Mouse (Mus musculus): ENCODE results near the gene Polr2a. TPM values are rescaled to one million over a fixed set of nuclear protein-coding genes. Genes with fewer than 3 reads are reported as not detected.
"Not testable (repeated sequence)": the region's sequence is repeated elsewhere in the genome, so short reads cannot be mapped to it uniquely, and the experiment has no call there.

Polr2a gene
- polyA plus RNA-seq, 1 experiment from 2014 or later = 20.6 TPM

DNA sequence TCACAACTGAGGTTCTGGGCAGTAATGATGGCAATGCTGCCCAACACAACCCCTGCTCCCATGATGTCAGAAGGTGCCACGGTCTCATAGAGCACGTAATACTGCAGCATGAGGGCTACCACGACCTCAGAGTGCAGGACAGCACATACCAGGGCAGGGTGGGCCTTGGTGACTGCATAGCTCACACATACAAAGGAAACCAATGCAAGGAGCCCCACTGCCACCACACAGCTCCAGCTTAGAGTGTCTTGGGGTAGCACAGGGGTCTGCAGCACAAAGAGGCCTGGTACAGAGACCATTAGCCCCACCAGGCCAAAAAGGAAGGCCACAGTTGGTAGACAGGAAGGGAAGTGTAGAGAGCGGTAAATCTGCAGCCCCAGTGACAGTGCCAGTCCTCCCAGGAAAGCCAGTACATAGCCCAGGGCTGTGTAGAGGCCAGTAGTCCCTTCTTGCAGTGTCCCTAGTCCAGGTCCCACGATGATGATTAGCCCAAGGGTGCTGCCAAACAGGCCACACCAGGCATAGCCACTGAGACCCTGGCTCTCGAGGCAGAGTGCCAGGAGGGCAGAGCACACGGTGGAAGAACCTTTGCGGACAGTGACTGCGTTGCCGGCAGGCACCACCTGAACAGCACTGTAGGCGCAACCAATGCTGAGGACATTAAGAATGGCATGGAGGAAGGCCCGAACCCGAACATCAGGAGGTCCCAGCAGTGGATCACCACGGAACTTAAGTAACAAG lies 1.9 kb upstream of the Polr2a start:
- H3K4me3 ChIP-seq (replicated peaks; ENCODE audit: low read length) = peak overlapping the region; percentile 77; the same call in 1 of the 2 replicates
- peak overlapping the region; percentile 81 for H3K9ac ChIP-seq (ENCODE audit: low read length)
- peak overlapping the region; percentile 92 for H3K27ac ChIP-seq (ENCODE audit: low read length)
- no peaks in the 10 kb centered on the region for H3K36me3 ChIP-seq (ENCODE audit: control insufficient read depth, insufficient read depth, low read length)
- H3K4me1 ChIP-seq (ENCODE audit: control insufficient read depth, insufficient read depth, low read length) = peaks cover 32% of the 10 kb centered on the region
- no peak for ATAC-seq (ENCODE audit: insufficient read depth, low FRiP score)
- H3K9me3 ChIP-seq (replicated peaks; ENCODE audit: control insufficient read depth, low read length) = no peaks in the 10 kb centered on the region
- no peaks in the 10 kb centered on the region for H3K27me3 ChIP-seq (ENCODE audit: control insufficient read depth, insufficient read depth, low read length)
- H3K4me2 ChIP-seq (ENCODE audit: low read depth, low read length) = peak overlapping the region; percentile 57
- 79% methylated on average over 14 of the region's 14 CpGs for WGBS

GRCm38 (mm10) chr11:69758971-69759721 lies 709 bp upstream of the Polr2a start:
- H3K4me1 ChIP-seq (ENCODE audit: control insufficient read depth, insufficient read depth, low read length) = peaks cover 35% of the 10 kb centered on the region
- H3K27me3 ChIP-seq (ENCODE audit: control insufficient read depth, insufficient read depth, low read length) = no peaks in the 10 kb centered on the region
- peak overlapping the region; percentile 92 for H3K27ac ChIP-seq (ENCODE audit: low read length)
- peak overlapping the region; percentile 81 for H3K9ac ChIP-seq (ENCODE audit: low read length)
- H3K36me3 ChIP-seq (ENCODE audit: control insufficient read depth, insufficient read depth, low read length) = no peaks in the 10 kb centered on the region
- peak overlapping the region; percentile 77 for H3K4me3 ChIP-seq (replicated peaks; ENCODE audit: low read length)
- peak overlapping the region; percentile 57 for H3K4me2 ChIP-seq (ENCODE audit: low read depth, low read length)
- peak; percentile 89 for ATAC-seq (ENCODE audit: insufficient read depth, low FRiP score)
- H3K9me3 ChIP-seq (replicated peaks; ENCODE audit: control insufficient read depth, low read length) = no peaks in the 10 kb centered on the region
- under 1% methylated on average over 37 of the region's 37 CpGs for WGBS

DNA sequence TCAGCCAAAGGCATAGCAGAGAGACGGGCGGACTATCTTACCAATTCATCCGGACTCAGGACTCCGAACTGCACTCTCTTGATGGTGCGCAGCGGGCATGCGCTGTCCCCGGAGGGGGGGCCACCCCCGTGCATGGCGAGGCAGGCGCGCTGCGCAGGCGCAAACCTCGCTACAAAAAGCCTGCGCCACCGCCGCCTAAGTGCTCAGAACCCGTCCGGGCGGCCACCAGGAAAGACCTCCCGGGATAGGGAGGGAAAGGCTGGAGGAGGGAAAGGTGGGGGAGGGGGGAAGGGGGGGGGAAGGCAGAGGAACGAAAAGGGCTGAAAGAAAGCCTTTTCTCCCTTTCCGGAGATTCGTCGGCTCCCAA lies 364 bp downstream of the Polr2a start:
- 0% methylated on average over 23 of the region's 26 CpGs for WGBS
- no peaks in the 10 kb centered on the region for H3K9me3 ChIP-seq (replicated peaks; ENCODE audit: control insufficient read depth, low read length)
- peak overlapping the region; percentile 77 for H3K4me3 ChIP-seq (replicated peaks; ENCODE audit: low read length)
- peak; percentile 89 for ATAC-seq (ENCODE audit: insufficient read depth, low FRiP score)
- no peaks in the 10 kb centered on the region for H3K27me3 ChIP-seq (ENCODE audit: control insufficient read depth, insufficient read depth, low read length)
- H3K36me3 ChIP-seq (ENCODE audit: control insufficient read depth, insufficient read depth, low read length) = no peaks in the 10 kb centered on the region
- H3K27ac ChIP-seq (ENCODE audit: low read length) = peak overlapping the region; percentile 92
- H3K4me1 ChIP-seq (ENCODE audit: control insufficient read depth, insufficient read depth, low read length) = peaks cover 37% of the 10 kb centered on the region
- peak overlapping the region; percentile 80 for H3K9ac ChIP-seq (ENCODE audit: low read length)
- H3K4me2 ChIP-seq (ENCODE audit: low read depth, low read length) = peak overlapping the region; percentile 75

- Histone ChIP-seq H3K4me3 (replicated peaks; ENCODE audit: low read length) (peak overlapping the region; percentile 77), H3K4me1 (ENCODE audit: control insufficient read depth, insufficient read depth, low read length) (peaks cover 39% of the 10 kb centered on the region), H3K9ac (ENCODE audit: low read length) (peak overlapping the region; percentile 80), H3K9me3 (replicated peaks; ENCODE audit: control insufficient read depth, low read length) (no peaks in the 10 kb centered on the region), H3K27ac (ENCODE audit: low read length) (peak overlapping the region; percentile 92), H3K27me3 (ENCODE audit: control insufficient read depth, insufficient read depth, low read length) (no peaks in the 10 kb centered on the region), H3K36me3 (ENCODE audit: control insufficient read depth, insufficient read depth, low read length) (no peaks in the 10 kb centered on the region), H3K4me2 (ENCODE audit: low read depth, low read length) (peak overlapping the region; percentile 75)
- no peak for ATAC-seq (ENCODE audit: insufficient read depth, low FRiP score)
- 34% methylated on average over 9 of the region's 9 CpGs for WGBS
These were observed 941 bp downstream of the Polr2a start for GRCm38 (mm10) chr11:69757303-69758089.

DNA sequence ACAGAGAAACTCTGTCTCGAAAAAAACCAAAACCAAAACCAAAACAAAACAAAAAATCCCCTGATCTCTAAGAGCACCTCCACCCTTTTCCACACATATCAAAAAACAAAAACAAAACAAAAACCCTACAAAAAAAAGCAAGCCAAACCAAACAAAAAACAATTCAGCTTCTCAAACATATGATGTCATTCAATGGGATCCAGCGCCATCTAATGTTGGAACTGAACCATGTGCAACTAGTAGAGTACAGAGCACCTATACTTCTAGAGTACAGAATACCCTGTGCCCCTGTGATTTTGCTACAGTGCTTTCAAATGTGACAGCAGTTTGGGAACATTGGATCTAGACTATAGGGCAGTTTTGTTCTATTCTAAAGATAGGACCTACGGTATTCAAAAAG lies 3.7 kb downstream of the Polr2a start:
- Histone ChIP-seq H3K4me3 (replicated peaks; ENCODE audit: low read length) (no peak overlapping the region), H3K4me1 (ENCODE audit: control insufficient read depth, insufficient read depth, low read length) (peaks cover 32% of the 10 kb centered on the region), H3K27ac (ENCODE audit: low read length) (no peak overlapping the region), H3K27me3 (ENCODE audit: control insufficient read depth, insufficient read depth, low read length) (no peaks in the 10 kb centered on the region), H3K4me2 (ENCODE audit: low read depth, low read length) (no peak overlapping the region), H3K9ac (ENCODE audit: low read length) (no peak overlapping the region), H3K9me3 (replicated peaks; ENCODE audit: control insufficient read depth, low read length) (no peaks in the 10 kb centered on the region), H3K36me3 (ENCODE audit: control insufficient read depth, insufficient read depth, low read length) (no peaks in the 10 kb centered on the region)
- 41% methylated on average over 3 of the region's 3 CpGs for WGBS
- no peak for ATAC-seq (ENCODE audit: insufficient read depth, low FRiP score)

GRCm38 (mm10) chr11:69754233-69754632 lies 4.2 kb downstream of the Polr2a start:
- 84% methylated on average over 5 of the region's 5 CpGs for WGBS
- Histone ChIP-seq H3K4me2 (ENCODE audit: low read depth, low read length) (no peak overlapping the region), H3K4me1 (ENCODE audit: control insufficient read depth, insufficient read depth, low read length) (peaks cover 30% of the 10 kb centered on the region), H3K27ac (ENCODE audit: low read length) (no peak overlapping the region), H3K9ac (ENCODE audit: low read length) (no peak overlapping the region), H3K27me3 (ENCODE audit: control insufficient read depth, insufficient read depth, low read length) (no peaks in the 10 kb centered on the region), H3K9me3 (replicated peaks; ENCODE audit: control insufficient read depth, low read length) (no peaks in the 10 kb centered on the region), H3K36me3 (ENCODE audit: control insufficient read depth, insufficient read depth, low read length) (no peaks in the 10 kb centered on the region), H3K4me3 (replicated peaks; ENCODE audit: low read length) (no peak overlapping the region)
- no peak for ATAC-seq (ENCODE audit: insufficient read depth, low FRiP score)

- H3K36me3 ChIP-seq (ENCODE audit: control insufficient read depth, insufficient read depth, low read length) = no peaks in the 10 kb centered on the region
- H3K9me3 ChIP-seq (replicated peaks; ENCODE audit: control insufficient read depth, low read length) = no peaks in the 10 kb centered on the region
- H3K4me3 ChIP-seq (replicated peaks; ENCODE audit: low read length) = no peak overlapping the region
- H3K4me1 ChIP-seq (ENCODE audit: control insufficient read depth, insufficient read depth, low read length) = peaks cover 30% of the 10 kb centered on the region
- H3K9ac ChIP-seq (ENCODE audit: low read length) = no peak overlapping the region
- no peak overlapping the region for H3K27ac ChIP-seq (ENCODE audit: low read length)
- ATAC-seq (ENCODE audit: insufficient read depth, low FRiP score) = no peak
- no peak overlapping the region for H3K4me2 ChIP-seq (ENCODE audit: low read depth, low read length)
- no peaks in the 10 kb centered on the region for H3K27me3 ChIP-seq (ENCODE audit: control insufficient read depth, insufficient read depth, low read length)
These were observed 5.8 kb downstream of the Polr2a start for GRCm38 (mm10) chr11:69752686-69753085.

GRCm38 (mm10) chr11:69751635-69752034 lies 6.8 kb downstream of the Polr2a start:
- Histone ChIP-seq H3K27me3 (ENCODE audit: control insufficient read depth, insufficient read depth, low read length) (no peaks in the 10 kb centered on the region), H3K9ac (ENCODE audit: low read length) (no peak overlapping the region), H3K4me3 (replicated peaks; ENCODE audit: low read length) (no peak overlapping the region), H3K36me3 (ENCODE audit: control insufficient read depth, insufficient read depth, low read length) (no peaks in the 10 kb centered on the region; the same call in 1 of the 2 replicates), H3K9me3 (replicated peaks; ENCODE audit: control insufficient read depth, low read length) (no peaks in the 10 kb centered on the region), H3K27ac (ENCODE audit: low read length) (no peak overlapping the region), H3K4me1 (ENCODE audit: control insufficient read depth, insufficient read depth, low read length) (peaks cover 22% of the 10 kb centered on the region), H3K4me2 (ENCODE audit: low read depth, low read length) (no peak overlapping the region)
- no peak for ATAC-seq (ENCODE audit: insufficient read depth, low FRiP score)
- WGBS = 70% methylated on average over 3 of the region's 3 CpGs

GRCm38 (mm10) chr11:69731408-69731807 lies 27.0 kb downstream of the Polr2a start:
- not testable (repeated sequence) for H3K4me1 ChIP-seq (ENCODE audit: control insufficient read depth, insufficient read depth, low read length); H3K9me3 ChIP-seq (replicated peaks; ENCODE audit: control insufficient read depth, low read length); H3K4me2 ChIP-seq (ENCODE audit: low read depth, low read length); H3K9ac ChIP-seq (ENCODE audit: low read length); H3K4me3 ChIP-seq (replicated peaks; ENCODE audit: low read length); H3K27ac ChIP-seq (ENCODE audit: low read length); ATAC-seq (ENCODE audit: insufficient read depth, low FRiP score); H3K27me3 ChIP-seq (ENCODE audit: control insufficient read depth, insufficient read depth, low read length)
- peaks cover 14% of the 10 kb centered on the region; the same call in 1 of the 2 replicates for H3K36me3 ChIP-seq (ENCODE audit: control insufficient read depth, insufficient read depth, low read length)
- WGBS = 71% methylated on average over 3 of the region's 3 CpGs
